Mouse (Mus musculus): ENCODE measurements around the gene Grhl1.
"Not testable (repeated sequence)": the region's sequence is repeated elsewhere in the genome, so short reads cannot be mapped to it uniquely, and the experiment has no call there.

The Grhl1 gene

DNA sequence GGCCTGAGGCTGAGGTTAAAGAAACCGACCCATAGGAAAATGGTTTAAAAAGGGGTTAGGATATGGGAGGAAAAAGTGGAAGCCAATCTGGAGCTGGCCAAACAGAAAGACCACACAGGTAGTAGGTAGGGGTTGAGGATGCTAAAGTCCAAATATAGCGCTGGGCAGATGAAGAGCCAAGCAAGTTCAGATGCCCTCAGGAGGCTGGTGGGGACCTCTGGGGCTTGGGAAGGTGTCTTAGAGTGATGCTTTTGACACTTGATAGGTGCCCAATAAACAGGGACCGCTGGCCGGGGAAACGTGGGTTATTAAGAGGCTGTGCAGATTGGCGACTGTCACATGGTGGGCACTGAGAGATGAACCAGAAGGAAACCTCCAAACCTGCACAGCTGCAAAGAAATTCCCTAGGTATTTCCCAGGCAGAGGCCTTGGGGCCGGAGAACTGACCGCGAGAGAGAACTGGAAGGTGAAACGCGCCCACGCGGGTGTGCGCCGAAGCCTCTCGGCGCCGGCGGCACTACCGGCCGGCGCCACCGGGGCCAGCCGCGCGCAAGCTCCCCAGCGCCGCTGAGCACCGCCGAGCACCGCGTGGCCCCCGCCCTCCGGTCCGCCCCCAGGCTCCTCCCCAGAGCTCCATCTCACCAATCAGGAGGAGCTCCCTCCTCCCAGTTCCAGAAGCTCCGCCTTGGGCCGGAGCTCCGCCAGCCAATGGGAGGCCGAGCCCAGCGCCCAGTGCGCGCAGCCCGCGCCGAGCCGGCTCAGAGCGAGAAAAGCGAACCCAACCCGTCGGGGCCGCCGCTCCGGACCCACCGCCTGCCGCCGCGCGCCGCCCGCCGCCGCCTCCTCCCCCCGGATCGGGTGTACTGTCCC lies at the start of gene Grhl1:
Gene Grhl1 (plus strand): TSS at position 761 of the 870 bp plus-strand sequence.
- CTCF ChIA-PET = no interaction called here

DNA sequence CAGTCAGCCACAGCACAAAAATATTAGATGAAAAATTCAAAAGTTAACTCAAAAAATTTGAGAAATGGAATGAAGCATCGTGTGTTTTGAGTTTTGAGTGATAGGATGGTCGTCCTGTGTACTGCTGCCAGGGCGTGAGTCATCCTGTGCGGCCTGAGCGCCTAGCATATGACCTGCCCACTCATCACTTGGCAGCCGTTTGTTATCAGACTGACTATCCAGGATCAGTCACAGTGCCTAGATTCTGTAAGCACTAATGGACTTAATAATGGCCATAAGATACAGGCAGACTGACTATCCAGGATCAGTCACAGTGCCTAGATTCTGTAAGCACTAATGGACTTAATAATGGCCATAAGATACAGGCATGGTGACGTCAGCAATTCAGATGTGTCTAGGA lies 47.0 kb upstream of the Grhl1 start:
- CTCF ChIA-PET = not testable (repeated sequence)

DNA sequence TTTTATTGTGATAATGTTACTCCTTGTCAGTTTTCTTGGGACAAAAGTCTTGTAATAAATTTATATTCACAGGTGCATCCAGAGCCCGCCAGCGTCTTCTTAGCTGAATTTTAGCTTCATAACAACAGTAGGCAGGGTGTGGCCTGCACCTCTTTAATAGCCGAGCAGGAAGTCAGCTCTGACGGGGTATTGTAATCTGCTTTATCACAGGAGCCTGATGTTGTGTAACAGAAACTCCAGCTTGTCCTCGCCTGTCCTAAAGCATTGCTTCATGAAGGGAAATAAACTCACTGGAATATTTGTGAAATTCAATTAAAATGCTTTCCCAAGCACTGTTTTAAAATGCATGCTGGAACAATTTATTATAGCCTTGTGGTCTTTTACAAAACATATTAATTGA lies 35.7 kb upstream of the Grhl1 start:
- CTCF ChIA-PET = no interaction called here

DNA sequence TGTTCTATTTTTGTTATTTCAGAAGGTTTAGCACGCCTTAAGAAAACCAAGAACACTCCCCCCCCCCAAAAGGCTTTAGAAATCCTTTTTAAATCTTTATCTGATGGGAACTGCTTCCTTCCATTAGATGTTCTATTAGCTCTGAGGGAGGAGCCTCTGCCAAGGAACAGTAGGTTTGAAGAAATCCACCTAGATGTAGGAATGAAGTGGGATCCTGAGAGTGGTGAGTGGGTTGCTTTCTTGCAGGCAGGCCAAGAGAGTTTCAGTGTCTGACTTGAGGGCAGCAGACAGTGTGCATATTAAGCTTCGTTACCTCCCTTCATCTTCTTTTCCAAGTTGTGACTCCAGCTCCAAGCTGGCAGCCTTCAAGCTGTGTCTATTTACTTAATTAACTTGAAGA lies 34.9 kb upstream of the Grhl1 start:
- CTCF ChIA-PET = no interaction called here

DNA sequence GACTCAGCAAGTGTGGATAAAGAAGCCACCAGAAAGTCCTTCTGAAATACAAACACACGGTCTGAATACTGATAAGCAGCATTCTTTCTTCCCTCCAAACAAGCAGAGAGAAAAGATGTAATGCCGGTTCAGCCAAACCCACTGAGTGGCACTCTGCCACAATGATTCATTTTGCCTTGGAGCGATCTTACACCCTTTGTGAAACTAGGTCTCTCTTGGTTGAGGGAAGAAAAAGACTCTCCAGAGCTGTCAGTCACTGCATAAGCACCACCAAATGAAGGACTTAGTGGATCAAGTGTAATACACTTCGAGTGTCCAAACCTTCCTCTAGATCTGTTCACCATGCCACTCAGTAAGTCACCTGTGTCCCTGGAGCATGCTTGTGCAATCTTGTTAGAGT lies 34.1 kb upstream of the Grhl1 start:
- CTCF ChIA-PET = no interaction called here

DNA sequence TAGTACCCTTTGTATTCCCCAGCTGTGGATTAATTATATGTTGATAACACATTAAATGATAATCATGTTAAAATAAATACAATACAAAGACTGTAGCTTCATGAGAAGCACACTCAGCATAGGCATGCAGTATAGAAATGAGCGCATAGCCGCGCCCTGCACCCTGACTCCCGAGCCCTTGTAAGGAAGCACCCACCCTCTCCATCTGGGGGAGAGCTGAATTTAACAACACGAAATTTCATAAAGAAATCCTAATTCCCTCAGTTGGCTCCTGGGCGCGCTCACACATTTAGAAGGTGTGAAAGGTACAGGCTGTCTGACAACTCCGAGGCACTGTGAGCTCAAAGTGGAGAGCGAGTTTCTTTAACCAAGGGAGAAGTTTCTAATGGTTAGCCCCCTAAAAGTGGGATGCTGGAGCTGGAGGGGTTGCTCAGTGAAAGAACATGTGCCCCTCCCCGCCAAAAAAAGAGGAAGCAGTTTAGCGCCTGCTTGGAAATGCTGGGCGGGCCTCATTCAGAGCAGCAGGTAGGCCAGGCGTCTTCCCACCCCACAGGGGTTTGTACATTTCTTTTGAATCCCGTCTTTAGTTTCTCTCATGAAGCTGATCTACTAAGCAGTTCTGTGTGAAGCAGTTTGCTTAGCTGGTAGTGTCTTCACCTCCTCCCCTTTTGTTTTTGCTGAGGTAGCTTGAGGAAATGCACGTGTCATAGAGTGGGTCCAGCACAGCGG lies 30.5 kb upstream of the Grhl1 start:
- CTCF ChIA-PET = interaction anchor here (0.6 kb wide), 1 partner anchor 27 kb away, joined by 5 read pairs; no protein-coding TSS in a partner anchor

DNA sequence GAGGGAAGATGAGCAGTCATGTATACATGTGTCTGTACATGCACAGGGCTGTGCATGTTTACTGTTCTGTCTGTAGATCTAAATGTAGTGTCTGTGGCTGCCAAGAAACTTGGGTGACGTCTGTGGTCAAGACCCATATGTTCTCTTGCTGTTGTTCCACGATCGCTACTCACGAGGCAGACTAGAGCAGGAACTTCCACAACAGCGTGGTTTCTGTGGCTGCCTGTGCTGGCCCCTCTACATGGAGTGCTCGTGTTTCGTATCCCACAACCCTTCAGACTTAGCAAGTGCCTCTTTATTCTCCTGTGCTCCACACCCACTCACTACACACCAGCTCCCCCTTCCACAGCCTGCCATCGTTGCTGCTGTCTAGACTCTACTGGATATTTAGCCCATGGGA lies 24.4 kb upstream of the Grhl1 start:
- CTCF ChIA-PET = no interaction called here

DNA sequence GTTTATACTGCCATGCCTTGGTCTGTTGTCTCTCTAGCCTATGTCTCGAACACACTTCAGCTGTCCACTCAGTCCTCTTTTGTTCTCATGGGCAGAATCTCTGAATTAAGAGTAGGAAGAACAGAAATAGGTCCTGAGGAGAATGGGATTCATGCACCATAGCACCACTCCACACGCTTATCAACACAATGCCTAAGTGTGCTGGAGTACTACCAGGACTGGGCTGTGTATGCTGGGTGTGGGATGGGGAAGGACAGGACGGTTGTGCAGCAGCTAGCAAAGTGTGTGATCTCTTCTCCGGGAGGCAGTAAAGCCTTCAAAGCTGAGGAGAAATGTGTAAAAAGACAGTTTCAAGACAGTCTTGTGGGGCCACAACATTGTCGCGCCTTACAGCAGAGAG lies 23.2 kb upstream of the Grhl1 start:
- CTCF ChIA-PET = no interaction called here

DNA sequence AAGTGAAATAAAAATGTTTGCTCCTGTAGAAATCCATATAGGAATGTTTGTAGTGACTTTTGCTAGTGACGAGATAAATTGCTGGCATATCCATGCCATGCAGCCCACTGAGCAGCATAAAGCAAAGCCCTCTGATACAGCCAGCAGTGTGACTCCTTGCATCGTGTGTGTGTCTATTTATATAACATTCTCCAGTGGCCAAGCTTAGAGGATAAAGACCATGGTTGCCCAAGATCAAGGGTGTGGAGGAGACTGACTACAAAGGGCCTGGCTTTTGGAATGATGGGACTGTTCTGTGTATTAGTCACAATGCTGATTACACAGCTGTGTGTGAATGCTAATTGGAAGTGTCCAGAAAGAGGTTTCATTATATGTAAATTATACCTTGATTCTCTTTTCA lies 19.6 kb upstream of the Grhl1 start:
- CTCF ChIA-PET = no interaction called here

DNA sequence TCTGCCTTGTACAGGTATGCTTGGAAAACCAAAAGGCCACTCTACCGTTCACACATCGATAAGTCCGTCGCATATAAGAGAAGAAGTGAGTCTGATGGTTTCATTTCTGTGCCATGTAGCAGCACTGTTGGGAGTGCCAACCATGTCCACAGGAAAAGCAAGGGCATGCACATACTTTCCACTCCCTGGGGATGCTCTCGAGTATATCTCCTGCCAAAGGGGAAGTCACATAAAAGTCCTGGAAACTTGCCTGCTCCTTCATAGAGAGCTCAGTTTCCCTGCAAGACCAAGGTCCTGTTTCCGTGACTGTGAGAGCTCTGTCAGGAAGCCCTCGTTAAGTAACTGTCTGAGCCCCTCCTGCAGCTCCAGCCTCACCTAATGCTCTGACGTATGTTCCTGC lies 16.1 kb upstream of the Grhl1 start:
- CTCF ChIA-PET = no interaction called here

DNA sequence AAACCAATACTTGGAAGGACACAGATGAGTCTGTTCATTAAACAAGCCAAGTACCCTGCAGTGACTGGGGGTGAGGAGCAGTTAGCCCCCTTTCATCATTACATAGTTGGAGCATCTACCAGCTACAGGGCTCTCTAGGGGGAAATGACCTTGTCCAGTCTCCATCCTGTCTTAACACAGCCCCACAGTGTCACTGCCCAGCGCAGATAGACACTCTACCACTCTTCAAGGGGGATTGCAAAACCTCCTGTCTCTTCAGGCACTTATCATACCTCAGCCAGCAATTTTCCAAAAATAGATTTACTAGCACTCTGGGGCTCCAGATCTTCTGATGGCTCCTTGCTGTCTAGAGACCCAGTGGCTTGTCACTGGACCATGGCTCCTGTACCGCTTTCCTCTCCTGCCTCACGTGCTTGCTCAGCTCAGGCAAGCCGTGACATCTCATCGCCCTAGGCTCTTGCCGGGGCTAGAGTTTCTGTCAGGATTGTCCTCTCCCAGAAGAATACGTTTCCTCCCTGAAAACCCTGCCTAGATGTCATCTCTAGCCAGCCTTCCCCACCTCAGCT lies 8.6 kb upstream of the Grhl1 start:
- CTCF ChIA-PET = no interaction called here

DNA sequence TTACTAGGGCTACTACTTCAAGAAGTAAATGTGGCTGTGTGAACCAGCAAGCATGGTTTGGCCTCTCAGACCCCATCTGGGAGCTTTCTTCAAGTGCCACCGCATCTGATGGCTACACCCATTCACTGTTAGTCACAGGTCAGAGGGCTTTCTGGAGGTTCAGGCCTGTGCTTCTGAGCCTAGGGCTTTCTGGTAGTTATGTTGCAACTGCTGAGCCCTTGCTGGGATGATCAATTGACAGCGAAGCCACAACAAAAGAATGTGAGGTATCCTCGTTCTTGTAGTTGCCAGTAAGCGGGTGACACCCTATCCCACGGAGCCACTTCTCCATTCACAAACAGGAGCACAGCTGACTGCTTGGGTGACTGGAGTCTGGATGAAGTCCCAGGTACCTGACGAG lies 6.8 kb upstream of the Grhl1 start:
- CTCF ChIA-PET = no interaction called here

DNA sequence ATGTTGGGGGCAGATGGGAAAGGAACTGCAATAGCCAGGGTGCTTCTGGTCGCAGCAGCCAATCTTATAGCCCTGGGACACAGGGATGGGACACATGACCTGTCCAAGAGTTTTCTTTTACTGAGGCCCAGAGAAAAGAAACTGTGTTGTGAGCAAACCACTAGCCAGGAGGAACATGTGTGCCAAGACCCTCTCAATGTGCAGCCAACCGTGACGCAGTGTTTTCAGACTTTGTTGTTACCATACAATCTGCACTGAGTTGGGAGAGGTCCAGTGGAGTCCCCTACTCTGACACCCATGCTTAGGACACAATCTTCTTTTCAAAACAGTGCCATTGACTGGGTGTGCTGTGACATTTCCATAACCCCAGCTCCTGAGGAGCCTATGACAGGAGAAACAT lies 4.5 kb upstream of the Grhl1 start:
- CTCF ChIA-PET = interaction anchor here (0.7 kb wide), 1 partner anchor 410 kb away, joined by 3 read pairs; no protein-coding TSS in a partner anchor

DNA sequence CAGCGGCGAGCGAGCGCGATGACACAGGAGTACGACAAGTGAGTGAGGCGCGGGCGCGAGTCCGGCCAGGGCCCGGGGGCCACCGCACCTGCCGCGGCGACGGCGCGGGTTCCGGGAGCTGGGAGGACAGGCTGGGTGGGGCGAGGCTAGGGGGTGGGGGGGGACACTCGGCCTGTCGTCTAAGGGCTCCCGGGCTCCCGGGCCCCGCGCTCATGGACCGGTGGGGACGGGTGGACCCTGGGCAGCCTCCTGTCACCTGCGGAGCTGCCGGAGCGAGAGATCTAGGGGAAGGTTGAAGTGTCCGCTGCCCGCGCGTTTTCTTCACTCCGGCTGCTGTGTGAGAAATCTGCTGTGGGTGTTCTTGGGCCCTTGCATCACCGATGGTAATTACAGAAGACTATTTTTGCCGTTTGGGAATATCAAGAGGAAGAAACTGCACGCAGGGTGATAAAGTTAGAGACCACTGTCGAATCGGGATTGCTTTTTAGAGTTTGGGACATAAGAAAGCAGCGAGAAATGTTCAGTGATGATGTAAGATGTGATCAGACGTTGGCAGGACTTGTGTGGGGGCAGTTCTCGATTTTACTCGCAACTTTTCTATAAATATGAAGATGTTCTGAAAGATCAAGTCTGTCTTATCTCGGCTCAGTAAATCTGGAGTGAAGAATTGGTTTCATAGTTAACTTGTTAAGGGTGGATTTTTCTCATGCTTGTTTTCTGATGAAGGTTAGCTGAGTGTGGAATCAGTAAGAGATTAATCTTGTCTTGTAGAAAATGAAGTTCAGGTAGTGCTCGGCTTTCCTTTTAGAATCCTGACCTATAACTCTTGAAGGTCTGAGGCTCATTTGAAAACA lies 565 bp downstream of the Grhl1 start:
- CTCF ChIA-PET = interaction anchor here (1.0 kb wide), 1 partner anchor 27 kb away, joined by 3 read pairs; no protein-coding TSS in a partner anchor

DNA sequence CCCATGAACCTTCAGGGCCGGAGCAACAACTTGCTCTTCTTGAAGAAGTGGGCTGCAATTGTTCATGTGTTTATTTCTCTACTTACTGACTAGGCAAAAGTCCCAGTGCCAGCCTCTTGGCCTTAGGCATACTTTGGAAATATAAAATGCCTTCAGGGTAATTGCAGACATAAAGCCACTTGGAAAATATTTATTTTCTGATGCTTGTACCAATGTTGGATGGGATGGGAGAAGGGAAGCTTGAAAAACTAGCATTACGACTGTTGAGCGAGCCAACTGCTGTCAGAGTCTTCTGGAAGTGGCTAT lies 1.1 kb downstream of the Grhl1 start:
- CTCF ChIA-PET = interaction anchor here (1.0 kb wide), 1 partner anchor 28 kb away, joined by 3 read pairs; no protein-coding TSS in a partner anchor

DNA sequence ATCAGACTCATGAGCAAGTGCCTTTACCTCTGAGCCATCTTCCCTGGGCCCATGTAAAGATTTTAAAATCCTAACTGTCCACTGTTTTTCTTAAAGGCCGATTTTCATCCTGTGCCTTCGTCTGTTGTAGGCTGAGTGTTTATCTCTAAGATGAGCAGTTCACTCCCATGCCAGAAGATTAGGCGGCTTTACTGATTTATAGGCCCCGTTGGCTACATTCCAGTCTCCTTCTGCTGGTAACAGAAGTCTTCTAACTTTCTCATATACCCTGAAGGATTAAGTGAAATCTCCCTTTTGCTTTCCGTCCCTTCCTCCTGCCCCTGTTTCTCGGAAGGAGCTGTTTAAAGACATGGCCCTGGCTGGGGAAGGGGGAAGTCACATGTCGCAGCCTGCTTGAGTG lies 2.8 kb downstream of the Grhl1 start:
- CTCF ChIA-PET = no interaction called here

DNA sequence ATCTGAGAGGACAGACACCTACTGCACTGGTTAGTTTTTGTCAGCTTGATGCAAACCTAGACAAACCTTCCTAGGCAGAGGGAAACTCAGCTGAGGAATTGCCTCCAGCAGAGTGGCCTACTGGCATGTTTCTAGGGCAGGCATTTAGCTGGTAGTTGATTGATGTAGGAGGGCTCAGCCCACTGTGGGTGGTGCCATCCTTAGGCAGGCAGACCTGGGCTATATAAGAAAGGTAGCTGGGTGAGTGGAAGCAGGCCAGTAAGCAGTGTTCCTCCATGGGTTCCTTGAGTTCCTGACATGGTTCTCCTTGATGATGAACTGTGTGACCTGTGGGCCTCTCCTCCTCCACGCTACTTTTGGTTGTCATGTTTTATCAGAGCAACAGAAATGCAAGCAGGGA lies 8.4 kb downstream of the Grhl1 start:
- CTCF ChIA-PET = no interaction called here

DNA sequence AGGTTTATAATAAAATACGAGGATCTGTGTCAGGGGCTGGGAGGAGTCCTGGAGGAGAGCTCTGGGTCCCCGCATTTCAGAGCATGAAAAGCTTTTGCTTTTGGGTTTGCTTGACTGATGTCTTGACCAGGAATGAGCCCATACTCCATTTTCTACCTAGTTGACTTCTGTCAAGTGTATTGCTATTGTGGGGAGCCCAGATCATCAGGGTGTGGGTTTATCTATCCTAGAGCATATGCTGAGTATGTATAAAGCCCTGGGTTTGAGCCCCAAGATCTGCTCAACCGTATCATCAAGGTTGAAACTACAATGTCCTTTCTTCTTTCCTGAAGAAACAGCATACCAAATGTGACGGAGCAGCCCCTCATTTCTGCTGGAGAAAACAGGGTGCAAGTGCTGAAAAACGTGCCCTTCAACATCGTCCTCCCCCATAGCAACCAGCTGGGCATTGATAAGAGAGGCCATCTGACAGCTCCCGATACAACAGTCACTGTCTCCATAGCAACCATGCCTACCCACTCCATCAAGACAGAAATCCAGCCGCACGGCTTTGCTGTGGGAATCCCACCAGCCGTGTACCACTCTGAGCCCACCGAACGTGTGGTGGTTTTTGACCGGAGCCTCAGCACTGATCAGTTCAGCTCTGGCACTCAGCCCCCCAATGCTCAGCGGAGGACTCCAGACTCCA lies 9.1 kb downstream of the Grhl1 start:
- CTCF ChIA-PET = no interaction called here

DNA sequence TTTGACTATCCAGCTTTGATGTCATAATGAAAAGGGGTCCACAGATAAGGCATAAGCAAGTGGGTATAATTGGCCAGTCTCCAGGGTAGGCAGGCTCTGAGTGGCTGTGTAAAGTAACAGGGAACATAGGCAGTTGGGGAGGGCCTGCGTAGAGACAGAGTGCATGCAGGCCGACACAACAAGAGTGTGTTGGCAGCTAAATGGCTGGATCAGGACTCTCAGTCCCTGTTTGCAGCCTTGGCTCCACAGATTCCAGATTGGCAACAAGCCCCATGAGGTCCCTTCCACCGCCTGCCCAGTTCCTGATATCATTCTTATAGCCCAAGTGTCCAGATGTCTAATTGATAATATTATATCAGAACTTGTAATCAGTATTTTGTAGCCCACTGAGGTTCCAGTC lies 11.6 kb downstream of the Grhl1 start:
- CTCF ChIA-PET = no interaction called here

DNA sequence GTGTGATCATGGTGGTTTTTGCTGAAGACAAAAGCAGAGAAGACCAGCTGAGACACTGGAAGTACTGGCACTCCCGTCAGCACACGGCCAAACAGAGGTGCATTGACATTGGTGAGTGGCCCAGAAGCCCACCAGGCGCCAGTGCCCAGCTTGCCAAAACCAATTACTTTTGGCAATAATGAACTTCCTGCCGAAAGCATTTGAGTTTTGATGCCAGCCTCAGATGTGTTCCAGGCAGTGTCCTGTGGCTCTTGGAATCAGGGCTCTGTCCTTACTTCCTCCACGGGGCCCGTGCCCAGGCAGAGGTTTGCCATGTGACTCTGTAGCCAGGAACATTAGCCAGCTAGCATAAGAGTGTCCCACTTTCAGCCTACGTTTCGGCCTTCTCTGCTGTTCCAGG lies 12.8 kb downstream of the Grhl1 start:
- CTCF ChIA-PET = no interaction called here

DNA sequence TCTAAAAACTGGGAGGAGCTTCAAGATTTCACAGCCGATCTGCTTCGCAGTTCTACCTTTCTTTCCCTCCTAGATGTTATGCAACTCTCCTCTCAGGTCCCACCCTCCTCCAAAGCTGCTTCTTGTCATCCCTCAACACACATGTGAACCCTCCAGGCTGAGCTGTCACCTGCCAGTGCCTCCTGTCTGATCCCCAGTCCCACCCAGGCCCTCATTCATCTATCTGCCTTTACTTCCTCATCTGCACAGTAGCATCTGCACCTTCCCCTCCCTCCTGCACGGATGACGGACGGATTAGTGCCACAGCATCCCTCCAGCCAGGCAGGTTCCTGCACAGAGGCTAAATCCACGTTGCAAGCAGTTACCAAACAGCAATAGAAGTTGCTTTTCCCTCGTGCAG lies 14.1 kb downstream of the Grhl1 start:
- CTCF ChIA-PET = no interaction called here

DNA sequence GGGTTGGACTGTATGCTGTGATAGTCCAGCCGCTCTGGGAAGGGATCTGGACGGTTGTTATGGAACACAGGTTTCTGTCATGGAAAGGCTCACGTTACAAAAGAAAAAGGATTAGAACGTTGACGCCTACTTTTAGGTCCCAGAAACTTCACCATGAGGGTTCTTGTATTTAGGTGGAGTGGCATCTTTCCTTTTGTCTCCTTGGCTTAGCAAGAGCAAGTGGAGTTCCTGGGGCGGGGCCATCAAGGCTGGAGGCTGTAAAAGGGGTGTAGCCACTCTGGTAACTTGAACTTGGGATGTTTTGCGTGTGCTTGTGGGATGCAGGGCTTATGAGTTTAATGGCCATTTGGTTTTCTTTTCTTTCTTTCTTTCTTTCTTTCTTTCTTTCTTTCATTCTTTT lies 18.3 kb downstream of the Grhl1 start:
- CTCF ChIA-PET = no interaction called here

All from spleen, embryonic (tissue).